Mouse (Mus musculus) neutrophil, adult 59 days (primary cell): ENCODE results near the gene Gm16430. TPM values are rescaled to one million over a fixed set of nuclear protein-coding genes. Genes with fewer than 3 reads are reported as not detected.

ENCODE experiments used
- total RNA-seq, 2 experiments: library from RNA; stranded (reverse); gene quantifications; 1 replicate in 1 of 2; 2 replicates in 1 of 2; pipeline ENCODE4 v1.2.4; 2023

Gm16430 gene
- total RNA-seq, result not detected

GRCm38 (mm10) chrX:54621911-54622310 lies at the start of gene Gm16430:
Gene Gm16430 (plus strand): TSS chrX:54622211.

Other genes starting within 250 kb of the Gm16430 start
- not detected for gene Gm16405, start 91.0 kb upstream of the Gm16430 start, total RNA-seq